In the genomic region with DNA sequence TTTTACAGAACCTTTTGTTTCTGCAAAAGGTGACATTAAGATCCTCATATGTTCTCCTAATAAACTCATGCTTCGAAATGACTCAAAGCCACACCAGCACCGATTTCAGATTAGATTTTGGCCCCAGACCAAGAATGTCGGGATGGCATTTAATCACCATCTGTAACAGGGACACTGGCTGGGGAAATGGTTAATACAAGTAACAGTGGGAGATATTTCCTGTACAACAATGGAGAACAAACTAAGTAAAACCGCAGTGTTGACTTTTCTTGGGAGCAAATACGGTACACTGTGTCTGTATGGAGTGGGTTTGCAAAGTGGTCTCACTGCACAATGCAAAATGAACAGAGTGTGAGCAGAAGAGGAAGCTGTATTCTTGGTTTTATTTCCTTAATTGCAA, we compare ENCODE assay signal across 28 mouse cellular contexts.
DNase-seq lines count a peak whose midpoint lies in the region; ATAC-seq and TF ChIP-seq lines count a peak whose summit lies in the region.
"Had no signal": no experiment of that assay in that cellular context is flagged by ENCODE, and none has a peak within 500 bp of the region (broad histone marks: within the 10 kb centered on the region; RNA-seq: fewer than 3 reads in every experiment).

No protein-coding gene starts in this region.

- DNase-seq in embryonic facial prominence, embryonic 14.5 days (ENCODE audit: low spot score): peak; percentile 20
- no peak for DNase-seq in embryonic facial prominence, embryonic 10.5 days (ENCODE audit: low spot score)
- DNase-seq in lung, embryonic 14.5 days: peak; percentile 50
- DNase-seq in lung, adult 18-20 months: no peak
- DNase-seq in urinary bladder, postnatal 14 days (ENCODE audit: low spot score): peak; percentile 51
- no peak for DNase-seq in urinary bladder, postnatal 4 days (ENCODE audit: low spot score in 2 of 2)
- no peak for DNase-seq in stomach, postnatal 0 days (ENCODE audit: low spot score)
- no peak for DNase-seq in gastrocnemius, adult 2 months
- DNase-seq: adrenal gland, postnatal 25 days; embryo, embryonic 11 days; forebrain, postnatal 0 days; gastrocnemius, postnatal 36 days; heart, postnatal 36 days; kidney, adult 18-20 months; kidney, postnatal 4 days; liver, postnatal 0 days; retina, postnatal 1 day; right cerebral cortex, postnatal 25 days; spleen, adult 18-20 months; thymus, adult 18-20 months had no signal

- TF ChIP-seq CTCF in lung, embryonic 14.5 days (IDR thresholded peaks at IDR 0.05; ENCODE audit: low read depth): no peak
- TF ChIP-seq CTCF in stomach, postnatal 0 days (IDR thresholded peaks at IDR 0.05; ENCODE audit: low read depth): no peak
- TF ChIP-seq CTCF in gastrocnemius, adult 2 months (IDR thresholded peaks at IDR 0.05): no peak

- H3K9me3 ChIP-seq in embryonic facial prominence, embryonic 14.5 days (ENCODE audit: control insufficient read depth, low read length): no peaks in the 10 kb centered on the region
- H3K9me3 ChIP-seq in embryonic facial prominence, embryonic 10.5 days: no peaks in the 10 kb centered on the region
- H3K9me3 ChIP-seq in lung, embryonic 14.5 days (ENCODE audit: low read depth, low read length): no peaks in the 10 kb centered on the region
- H3K9me3 ChIP-seq in stomach, postnatal 0 days (ENCODE audit: control insufficient read depth, low read length): no peaks in the 10 kb centered on the region
- H3K9me3 ChIP-seq: embryonic facial prominence, embryonic 15.5 days; heart, embryonic 15.5 days; hindbrain, embryonic 13.5 days; limb, embryonic 12.5 days; midbrain, embryonic 12.5 days; neural tube, embryonic 13.5 days had no signal

- H3K27me3 ChIP-seq in embryonic facial prominence, embryonic 14.5 days (replicated peaks; ENCODE audit: control insufficient read depth, insufficient read depth, low read length): no peaks in the 10 kb centered on the region
- H3K27me3 ChIP-seq in embryonic facial prominence, embryonic 10.5 days (replicated peaks; ENCODE audit: low read depth, poor library complexity, severe bottlenecking): no peaks in the 10 kb centered on the region
- H3K27me3 ChIP-seq in lung, embryonic 14.5 days (ENCODE audit: insufficient read depth, low read length): no peaks in the 10 kb centered on the region
- H3K27me3 ChIP-seq in stomach, postnatal 0 days (ENCODE audit: control insufficient read depth, insufficient read depth, low read length): no peaks in the 10 kb centered on the region
- H3K27me3 ChIP-seq: embryonic facial prominence, embryonic 15.5 days; heart, embryonic 15.5 days; hindbrain, embryonic 13.5 days; limb, embryonic 12.5 days; midbrain, embryonic 12.5 days; neural tube, embryonic 13.5 days had no signal

- ATAC-seq in embryonic facial prominence, embryonic 14.5 days (ENCODE audit: low read depth): no peak
- ATAC-seq in lung, embryonic 14.5 days (ENCODE audit: insufficient read depth): peak; percentile 79
- 0 out of 2 replicates have a peak, but pooled peaks have one; percentile 42 for ATAC-seq in stomach, postnatal 0 days (ENCODE audit: low FRiP score, low TSS enrichment)
- ATAC-seq: CD4-positive, CD25-positive, alpha-beta regulatory T cell, adult 4 months; forebrain, postnatal 0 days; liver, postnatal 0 days had no signal

- H3K4me3 ChIP-seq in embryonic facial prominence, embryonic 14.5 days (ENCODE audit: low read depth, low read length): no peak overlapping the region
- H3K4me3 ChIP-seq in embryonic facial prominence, embryonic 10.5 days: no peak overlapping the region
- no peak overlapping the region for H3K4me3 ChIP-seq in lung, embryonic 14.5 days (ENCODE audit: low read depth, low read length)
- H3K4me3 ChIP-seq in stomach, postnatal 0 days (ENCODE audit: low read depth, low read length): no peak overlapping the region
- no peak overlapping the region for H3K4me3 ChIP-seq in gastrocnemius, adult 2 months
- H3K4me3 ChIP-seq: embryonic facial prominence, embryonic 15.5 days; heart, embryonic 15.5 days; hindbrain, embryonic 13.5 days; limb, embryonic 12.5 days; midbrain, embryonic 12.5 days; neural tube, embryonic 13.5 days had no signal

- H3K36me3 ChIP-seq in embryonic facial prominence, embryonic 14.5 days (ENCODE audit: control insufficient read depth, insufficient read depth, low read length): no peaks in the 10 kb centered on the region
- H3K36me3 ChIP-seq in embryonic facial prominence, embryonic 10.5 days (replicated peaks): no peaks in the 10 kb centered on the region
- H3K36me3 ChIP-seq in lung, embryonic 14.5 days (ENCODE audit: insufficient read depth): no peaks in the 10 kb centered on the region
- no peaks in the 10 kb centered on the region for H3K36me3 ChIP-seq in stomach, postnatal 0 days (ENCODE audit: control insufficient read depth, insufficient read depth, low read length)
- H3K36me3 ChIP-seq: embryonic facial prominence, embryonic 15.5 days; heart, embryonic 15.5 days; hindbrain, embryonic 13.5 days; limb, embryonic 12.5 days; midbrain, embryonic 12.5 days; neural tube, embryonic 13.5 days had no signal

- no peak for TF ChIP-seq EP300 in stomach, postnatal 0 days (optimal IDR thresholded peaks at IDR 0.05)

- H3K4me2 ChIP-seq in embryonic facial prominence, embryonic 14.5 days (ENCODE audit: low read depth, low read length): no peak overlapping the region
- peak overlapping the region; percentile 10; the same call in 1 of the 2 replicates for H3K4me2 ChIP-seq in lung, embryonic 14.5 days
- H3K4me2 ChIP-seq in stomach, postnatal 0 days (replicated peaks; ENCODE audit: low read depth): no peak overlapping the region
- H3K4me2 ChIP-seq: embryonic facial prominence, embryonic 15.5 days; heart, embryonic 15.5 days; hindbrain, embryonic 13.5 days; limb, embryonic 12.5 days; liver, embryonic 11.5 days; midbrain, embryonic 12.5 days; neural tube, embryonic 13.5 days had no signal

- no peaks in the 10 kb centered on the region for H3K4me1 ChIP-seq in embryonic facial prominence, embryonic 14.5 days (ENCODE audit: control insufficient read depth, insufficient read depth, low read length)
- peaks cover 5% of the 10 kb centered on the region; the same call in 1 of the 2 replicates for H3K4me1 ChIP-seq in embryonic facial prominence, embryonic 10.5 days
- H3K4me1 ChIP-seq in lung, embryonic 14.5 days (ENCODE audit: insufficient read depth): peaks cover 3% of the 10 kb centered on the region; the same call in 1 of the 2 replicates
- H3K4me1 ChIP-seq in stomach, postnatal 0 days (replicated peaks; ENCODE audit: control insufficient read depth, insufficient read depth): no peaks in the 10 kb centered on the region
- H3K4me1 ChIP-seq: embryonic facial prominence, embryonic 15.5 days; heart, embryonic 15.5 days; hindbrain, embryonic 13.5 days; midbrain, embryonic 12.5 days; neural tube, embryonic 13.5 days had no signal

- H3K9ac ChIP-seq in embryonic facial prominence, embryonic 14.5 days (ENCODE audit: low read depth, low read length): no peak overlapping the region
- H3K9ac ChIP-seq in lung, embryonic 14.5 days: no peak overlapping the region
- no peak overlapping the region for H3K9ac ChIP-seq in stomach, postnatal 0 days (ENCODE audit: low read length)
- H3K9ac ChIP-seq: embryonic facial prominence, embryonic 15.5 days; forebrain, postnatal 0 days; heart, embryonic 15.5 days; hindbrain, embryonic 13.5 days; limb, embryonic 12.5 days; liver, postnatal 0 days; midbrain, embryonic 12.5 days; neural tube, embryonic 13.5 days had no signal

- no peak overlapping the region for H3K27ac ChIP-seq in embryonic facial prominence, embryonic 14.5 days (replicated peaks; ENCODE audit: low read depth, low read length)
- no peak overlapping the region for H3K27ac ChIP-seq in embryonic facial prominence, embryonic 10.5 days (replicated peaks)
- no peak overlapping the region for H3K27ac ChIP-seq in lung, embryonic 14.5 days (ENCODE audit: low read depth)
- H3K27ac ChIP-seq in stomach, postnatal 0 days (replicated peaks): no peak overlapping the region
- H3K27ac ChIP-seq in gastrocnemius, adult 2 months: no peak overlapping the region
- H3K27ac ChIP-seq: embryonic facial prominence, embryonic 15.5 days; heart, embryonic 15.5 days; hindbrain, embryonic 13.5 days; limb, embryonic 12.5 days; midbrain, embryonic 12.5 days; neural tube, embryonic 13.5 days had no signal

- intact Hi-C loops in gastrocnemius, adult 2 months (cut with DNase I): no loop called here

- WGBS in embryonic facial prominence, embryonic 14.5 days: 56% methylated on average over 5 of the region's 5 CpGs
- WGBS in embryonic facial prominence, embryonic 10.5 days: 90% methylated on average over 5 of the region's 5 CpGs
- WGBS in lung, embryonic 14.5 days: 10% methylated on average over 5 of the region's 5 CpGs
- 27% methylated on average over 5 of the region's 5 CpGs for WGBS in stomach, postnatal 0 days

Comparison
In these comparisons a context has a peak if more than half of its experiments do, and no peak if none do; other contexts are left out.
1. DNase-seq: peak in embryonic facial prominence, embryonic 14.5 days (single experiment), lung, embryonic 14.5 days (single experiment) and urinary bladder, postnatal 14 days (single experiment); none in embryonic facial prominence, embryonic 10.5 days (single experiment), lung, adult 18-20 months (0 of 2), urinary bladder, postnatal 4 days (0 of 2), stomach, postnatal 0 days (single experiment) and gastrocnemius, adult 2 months (single experiment).